Mouse (Mus musculus): ENCODE measurements at regions not wholly inside any gene's neighbourhood (a gene's known extent, or its start where the extent isn't known, plus 50 kb on each side); places are given as distances from the start of the nearest gene placed in this dataset.

- H3K9me3 ChIP-seq (replicated peaks; ENCODE audit: insufficient read depth, low read length): no peaks in the 10 kb centered on the region
- TF ChIP-seq POLR2AphosphoS5 (IDR thresholded peaks at IDR 0.05; ENCODE audit: borderline replicate concordance, low read depth, low read length) (no peak), CHD2 (IDR thresholded peaks at IDR 0.05; ENCODE audit: low read length) (no peak), MAX (IDR thresholded peaks at IDR 0.05; ENCODE audit: low read length) (no peak), MAZ (IDR thresholded peaks at IDR 0.05; ENCODE audit: low read depth, low read length) (no peak), JUND (IDR thresholded peaks at IDR 0.05; ENCODE audit: low read depth, low read length) (no peak), CTCF (IDR thresholded peaks at IDR 0.05 in 2 of 3, conservative IDR thresholded peaks at IDR 0.05 in 1 of 3; ENCODE audit: control insufficient read depth in 1 of 3, insufficient read depth in 1 of 3, low read depth in 2 of 3, low read length in 3 of 3, poor library complexity in 1 of 3, severe bottlenecking in 1 of 3) (no peak), UBTF (IDR thresholded peaks at IDR 0.05; ENCODE audit: borderline replicate concordance, insufficient read depth, low read depth, low read length) (no peak), ZKSCAN1 (IDR thresholded peaks at IDR 0.05; ENCODE audit: low read depth, low read length) (no peak), MXI1 (IDR thresholded peaks at IDR 0.05; ENCODE audit: low read depth, low read length) (no peak), MAFK (IDR thresholded peaks at IDR 0.05; ENCODE audit: borderline replicate concordance, low read depth, low read length) (no peak), USF2 (IDR thresholded peaks at IDR 0.05; ENCODE audit: borderline replicate concordance in 1 of 2, insufficient read depth in 1 of 2, low read depth in 1 of 2, low read length in 2 of 2) (no peak), ZC3H11A (IDR thresholded peaks at IDR 0.05; ENCODE audit: low read depth, low read length) (no peak), CHD1 (IDR thresholded peaks at IDR 0.05; ENCODE audit: low read depth, low read length) (no peak), MYC (IDR thresholded peaks at IDR 0.05; ENCODE audit: low read depth, low read length) (no peak), ELF1 (IDR thresholded peaks at IDR 0.05; ENCODE audit: low read depth, low read length) (no peak), ETS1 (IDR thresholded peaks at IDR 0.05; ENCODE audit: low read depth, low read length) (no peak), HCFC1 (IDR thresholded peaks at IDR 0.05; ENCODE audit: low read depth, low read length) (no peak), SIN3A (IDR thresholded peaks at IDR 0.05; ENCODE audit: low read length) (no peak), RAD21 (IDR thresholded peaks at IDR 0.05; ENCODE audit: low read depth, low read length) (no peak)
- no peaks in the 10 kb centered on the region for H3K27me3 ChIP-seq (ENCODE audit: control insufficient read depth in 1 of 2, insufficient read depth in 2 of 2, low read length in 2 of 2)
- no peaks in the 10 kb centered on the region for H3K79me2 ChIP-seq (ENCODE audit: control insufficient read depth, insufficient read depth, low read length, poor library complexity)
- no peaks in the 10 kb centered on the region for H3K36me3 ChIP-seq (ENCODE audit: control insufficient read depth in 1 of 2, insufficient read depth in 2 of 2, low read length in 2 of 2)
- no peak overlapping the region for H3K9ac ChIP-seq (ENCODE audit: control insufficient read depth, low read depth, low read length, poor library complexity, severe bottlenecking)
- DNase-seq (ENCODE audit: low read depth, low spot score): no peak
- no peak overlapping the region for H3K4me3 ChIP-seq (ENCODE audit: control insufficient read depth in 1 of 2, insufficient read depth in 1 of 2, low read depth in 2 of 2, low read length in 2 of 2)
- H3K27ac ChIP-seq (ENCODE audit: control insufficient read depth, low read depth, low read length): no peak overlapping the region
- no peaks in the 10 kb centered on the region for H3K4me1 ChIP-seq (ENCODE audit: control insufficient read depth in 1 of 2, insufficient read depth in 2 of 2, low read length in 2 of 2)
Measured at GRCm38 (mm10) chr5:12639549-12639948, 256.4 kb downstream of the Sema3d start.

- Histone ChIP-seq H3K79me2 (ENCODE audit: control insufficient read depth, insufficient read depth, low read length, poor library complexity) (no peaks in the 10 kb centered on the region), H3K36me3 (ENCODE audit: control insufficient read depth in 1 of 2, insufficient read depth in 2 of 2, low read length in 2 of 2) (no peaks in the 10 kb centered on the region), H3K27me3 (ENCODE audit: control insufficient read depth in 1 of 2, insufficient read depth in 2 of 2, low read length in 2 of 2) (no peaks in the 10 kb centered on the region), H3K9ac (ENCODE audit: control insufficient read depth, low read depth, low read length, poor library complexity, severe bottlenecking) (no peak overlapping the region), H3K27ac (ENCODE audit: control insufficient read depth, low read depth, low read length) (no peak overlapping the region), H3K4me1 (ENCODE audit: control insufficient read depth in 1 of 2, insufficient read depth in 2 of 2, low read length in 2 of 2) (no peaks in the 10 kb centered on the region; a peak in 1 of 4 replicates), H3K4me3 (ENCODE audit: control insufficient read depth in 1 of 2, insufficient read depth in 1 of 2, low read depth in 2 of 2, low read length in 2 of 2) (no peak overlapping the region), H3K9me3 (replicated peaks; ENCODE audit: insufficient read depth, low read length) (no peaks in the 10 kb centered on the region)
- DNase-seq (ENCODE audit: low read depth, low spot score): no peak
- TF ChIP-seq E2F4 (IDR thresholded peaks at IDR 0.05; ENCODE audit: borderline replicate concordance, low read depth, low read length) (no peak), MXI1 (IDR thresholded peaks at IDR 0.05; ENCODE audit: low read depth, low read length) (no peak), CHD2 (IDR thresholded peaks at IDR 0.05; ENCODE audit: low read length) (no peak), SMC3 (IDR thresholded peaks at IDR 0.05; ENCODE audit: low read depth, low read length) (no peak), TBP (IDR thresholded peaks at IDR 0.05; ENCODE audit: low read depth, low read length) (no peak), RCOR1 (IDR thresholded peaks at IDR 0.05; ENCODE audit: low read depth, low read length) (no peak), ETS1 (IDR thresholded peaks at IDR 0.05; ENCODE audit: low read depth, low read length) (no peak)
Measured at GRCm38 (mm10) chr5:12646269-12646668, 263.1 kb downstream of the Sema3d start.

Data from MEL (cell line).